Mouse (Mus musculus) kidney, adult 2 months (tissue): ENCODE results near the gene Acot7.

ENCODE experiments used
- CTCF ChIP-seq: fragments of 200-500 bp; conservative IDR thresholded peaks from 2 replicates; pipeline ENCODE4 v1.5.1; 2011; ENCODE audit warnings: low read depth, mild to moderate bottlenecking, control low read depth, low read length, moderate library complexity, mixed read lengths; ENCODE audit not compliant: insufficient read depth, insufficient read length
- POLR2A ChIP-seq: fragments of 200-500 bp; IDR thresholded peaks from one replicate; pipeline ENCODE4 v1.6.1; 2011; ENCODE audit warnings: low read depth, low read length, control low read depth

DNA sequence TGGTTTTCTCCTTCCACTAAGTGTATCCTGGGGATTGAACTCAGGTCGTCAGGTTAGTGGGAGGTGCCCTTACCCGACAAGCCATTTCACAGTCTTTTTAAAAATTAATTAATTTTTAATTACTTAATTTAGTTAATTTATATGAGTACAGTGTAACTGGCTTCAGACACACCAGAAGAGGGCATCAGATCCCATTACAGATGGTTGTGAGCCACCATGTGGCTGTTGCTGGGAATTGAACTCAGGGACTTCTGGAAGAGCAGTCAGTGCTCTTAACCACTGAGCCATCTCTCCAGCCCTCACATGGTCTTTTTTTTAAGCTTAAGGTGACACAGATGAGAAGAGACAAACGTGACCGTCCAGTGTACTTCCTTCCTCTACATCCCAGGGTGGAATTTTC lies 22.9 kb upstream of the Acot7 start:
- TF ChIP-seq POLR2A (no peak), CTCF (no peak)
